Mouse (Mus musculus): Measurements from ENCODE around the gene Chrm3.

Chrm3 gene

DNA sequence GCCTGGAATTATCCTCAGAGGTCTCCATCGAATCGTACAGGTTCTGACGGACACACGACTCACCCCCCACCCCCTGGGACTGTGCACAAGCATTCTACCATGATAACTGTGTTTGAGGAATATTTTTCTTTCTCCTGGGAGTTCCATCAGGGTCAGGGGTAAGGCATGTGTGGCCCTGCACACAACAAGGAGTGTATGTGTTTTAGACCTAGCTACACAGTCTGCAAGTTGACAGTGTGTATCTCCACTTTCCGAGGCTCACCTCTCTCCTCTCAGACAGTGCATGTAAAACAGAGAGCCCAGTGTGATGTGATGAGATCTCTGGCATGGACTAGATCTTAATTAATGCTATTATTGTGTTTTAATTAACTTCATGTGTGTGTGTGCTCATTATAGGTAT lies 472.4 kb downstream of the Chrm3 start:
- no peak for DNase-seq

DNA sequence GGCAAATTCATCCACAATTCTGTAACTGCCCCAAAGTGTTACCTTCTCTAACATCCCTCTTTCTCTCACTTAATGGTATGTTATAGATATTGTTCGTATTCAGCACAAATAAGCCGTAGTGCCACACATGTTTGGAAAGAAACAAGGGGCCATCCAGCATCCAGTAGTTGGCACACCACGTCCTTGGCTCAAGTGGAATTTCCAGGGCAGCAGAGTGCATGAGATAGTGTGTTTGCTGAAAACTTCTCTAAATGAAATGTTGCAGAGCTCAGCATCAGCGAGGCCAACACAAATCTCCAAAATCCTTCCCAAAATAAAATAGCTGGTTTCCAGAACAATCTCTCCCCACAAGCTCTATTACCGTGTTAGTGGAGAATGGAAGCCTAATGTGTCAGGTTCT lies 473.4 kb downstream of the Chrm3 start:
- no peak for DNase-seq

DNA sequence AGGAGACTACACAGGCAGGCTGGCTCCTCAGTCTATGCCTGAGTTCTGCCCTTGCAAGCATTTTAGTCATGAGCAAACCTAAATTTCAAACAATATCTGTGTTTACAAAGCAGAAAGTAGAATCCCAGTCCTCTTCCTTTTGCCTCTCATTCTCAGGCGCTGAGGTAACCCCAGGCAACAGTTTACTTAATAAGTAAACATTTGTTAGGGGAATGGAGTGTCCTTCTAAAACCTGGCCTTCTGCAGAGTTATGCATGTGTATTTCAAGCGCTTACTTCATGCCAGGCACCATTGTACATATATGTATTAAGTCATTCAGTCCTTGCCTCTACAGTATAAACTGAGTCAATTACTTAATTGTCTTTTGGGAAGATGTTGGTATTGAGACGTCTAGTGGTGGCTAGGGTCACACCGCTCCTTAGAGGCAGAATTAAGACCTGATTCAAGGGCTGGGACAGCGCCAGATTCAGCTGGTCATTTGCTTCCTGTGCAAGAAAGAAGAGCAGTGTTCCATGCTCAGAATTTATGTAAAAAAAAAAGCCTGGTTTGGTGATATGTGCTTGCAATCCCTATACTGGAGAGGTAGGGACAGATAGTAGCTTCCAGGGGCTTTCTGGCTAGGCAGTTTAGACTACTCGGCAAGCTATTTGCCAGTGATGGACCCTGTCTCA lies 474.0 kb downstream of the Chrm3 start:
- DNase-seq: no peak

DNA sequence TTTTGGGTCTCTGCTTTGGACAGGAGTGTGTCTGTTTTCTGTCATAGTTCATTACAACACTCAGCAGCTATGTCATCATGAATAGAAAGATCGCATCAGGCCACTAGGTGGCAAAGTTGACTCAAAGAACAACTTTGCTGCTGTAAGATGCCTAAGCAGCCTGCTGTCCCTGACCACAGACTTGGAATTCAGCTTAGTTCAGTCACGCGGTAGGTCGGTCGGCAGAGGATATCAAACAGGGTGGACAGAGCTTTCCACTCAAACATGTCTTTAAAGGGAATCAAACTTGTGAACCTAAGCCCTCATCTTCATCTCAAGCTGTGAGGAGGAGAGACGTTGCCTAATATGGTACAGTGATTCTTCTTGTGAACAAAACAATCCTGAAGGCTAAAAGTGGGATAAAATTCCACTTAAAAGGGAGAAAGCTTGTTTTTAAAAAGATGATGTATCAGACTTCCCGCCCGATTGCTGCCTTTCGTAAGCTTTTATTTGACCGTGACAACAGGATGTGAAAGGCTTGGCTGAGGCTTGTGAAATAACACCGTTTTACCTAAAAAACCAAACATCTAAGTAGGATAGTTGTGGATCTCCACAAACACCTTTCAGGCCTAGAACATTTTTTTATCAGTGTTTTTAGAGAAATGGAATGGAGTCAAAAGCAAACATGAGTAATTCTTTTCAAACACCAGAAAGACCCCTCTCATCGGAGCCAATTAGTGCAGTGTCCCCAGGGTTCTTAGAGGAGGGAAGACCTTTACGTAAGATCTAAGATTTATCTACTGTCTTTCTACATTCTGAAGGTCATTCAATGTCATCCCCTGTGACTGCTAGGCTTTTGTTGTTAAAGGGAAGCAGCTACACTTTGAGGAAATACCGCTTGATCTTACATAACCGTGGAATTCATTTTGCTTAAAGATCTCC lies 478.0 kb downstream of the Chrm3 start:
- peak; percentile 58 to 61 for DNase-seq

DNA sequence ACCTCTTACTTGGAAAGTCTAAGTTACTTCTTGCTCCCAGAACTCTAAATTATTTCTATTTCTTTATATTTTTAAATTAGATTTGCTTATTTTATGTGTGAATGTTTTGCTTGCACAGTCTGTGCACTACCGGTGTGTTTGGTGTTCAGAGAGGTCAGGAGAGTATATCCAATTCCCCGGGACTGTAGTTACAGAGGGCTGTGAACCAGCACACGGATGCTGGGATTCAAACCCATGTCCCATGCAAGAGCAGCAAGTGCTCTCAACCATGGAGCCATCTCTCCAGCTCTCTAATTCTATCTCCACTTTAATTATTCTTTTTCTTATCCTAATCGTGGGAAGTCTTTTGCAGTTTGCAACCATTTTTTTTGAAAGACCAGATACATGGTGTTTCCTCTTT lies 478.7 kb downstream of the Chrm3 start:
- DNase-seq: no peak

DNA sequence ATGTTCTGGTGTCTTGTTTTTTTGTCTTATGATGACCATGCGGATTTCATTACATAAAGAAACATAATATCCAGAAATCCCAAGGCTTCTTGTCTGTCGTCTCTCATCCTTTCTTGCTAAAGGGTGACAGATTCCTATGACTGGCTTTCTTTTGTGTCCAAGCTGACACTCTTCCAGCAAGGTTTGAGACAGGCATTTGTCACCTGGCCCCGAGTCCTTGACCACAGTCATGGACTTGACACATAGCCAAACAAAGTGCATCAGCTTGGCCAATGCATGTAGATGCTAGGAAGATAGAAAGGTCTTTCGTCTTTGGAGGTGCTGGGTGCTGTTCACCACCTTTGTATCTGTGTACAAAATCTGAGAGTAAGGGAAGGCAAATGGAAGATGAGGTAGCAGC lies 480.2 kb downstream of the Chrm3 start:
- no peak for DNase-seq

DNA sequence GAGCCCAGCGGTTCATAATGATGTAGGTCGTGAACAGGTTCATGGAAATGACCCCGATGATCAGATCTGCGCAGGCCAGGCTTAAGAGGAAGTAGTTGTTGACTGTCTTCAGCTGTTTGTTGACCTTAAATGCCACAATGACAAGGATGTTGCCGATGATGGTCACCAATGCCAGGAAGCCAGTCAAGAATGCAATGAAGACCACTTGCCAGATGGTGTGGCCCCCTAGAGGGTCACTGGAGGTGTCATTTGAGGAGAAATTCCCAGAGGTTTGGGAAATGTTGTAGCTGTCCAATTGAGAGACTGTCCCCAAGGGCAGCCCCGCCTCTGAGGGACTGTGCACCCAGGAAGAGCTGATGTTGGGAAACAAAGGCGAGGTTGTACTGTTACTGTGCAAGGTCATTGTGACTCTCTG lies 482.0 kb downstream of the Chrm3 start:
- no peak for DNase-seq

DNA sequence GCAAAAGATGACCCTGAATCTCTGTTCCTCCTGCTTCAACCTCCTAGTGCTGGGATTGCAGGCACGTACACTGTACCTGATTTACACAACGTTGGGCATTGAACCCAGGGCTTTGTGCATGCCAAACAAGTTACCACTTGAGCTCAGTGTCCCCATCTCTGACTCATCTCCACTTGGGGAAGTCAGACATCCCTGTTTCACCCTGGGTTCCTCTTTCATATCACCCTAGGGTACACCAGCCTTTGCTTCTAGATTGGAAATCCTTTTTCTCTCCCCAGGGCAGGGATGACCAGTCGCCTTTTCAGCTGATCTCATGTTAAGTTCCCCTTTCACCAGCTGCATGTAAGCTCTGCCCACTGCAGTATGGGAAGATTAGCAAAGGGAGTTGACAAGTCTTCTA lies 487.3 kb downstream of the Chrm3 start:
- DNase-seq: peak; percentile 4

DNA sequence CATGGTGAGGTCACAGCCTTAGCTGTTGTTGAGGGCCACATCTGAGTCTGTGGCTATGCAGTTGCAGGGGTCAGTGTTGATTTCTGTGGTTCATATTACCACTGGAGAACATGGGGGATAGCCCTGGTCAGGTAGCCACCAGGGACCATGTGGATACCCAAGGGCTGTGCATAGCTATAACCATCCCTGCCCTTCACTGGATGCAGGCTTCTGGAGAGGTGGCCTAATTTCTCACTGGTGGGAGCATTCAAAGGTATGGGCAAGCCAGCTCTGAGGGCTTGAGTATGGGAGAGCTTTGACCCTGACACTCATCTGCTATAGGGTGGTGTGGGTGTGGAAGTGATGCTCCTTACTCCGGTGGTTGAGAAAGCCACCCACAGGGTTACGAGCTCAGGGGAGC lies 494.5 kb downstream of the Chrm3 start:
- no peak for DNase-seq

DNA sequence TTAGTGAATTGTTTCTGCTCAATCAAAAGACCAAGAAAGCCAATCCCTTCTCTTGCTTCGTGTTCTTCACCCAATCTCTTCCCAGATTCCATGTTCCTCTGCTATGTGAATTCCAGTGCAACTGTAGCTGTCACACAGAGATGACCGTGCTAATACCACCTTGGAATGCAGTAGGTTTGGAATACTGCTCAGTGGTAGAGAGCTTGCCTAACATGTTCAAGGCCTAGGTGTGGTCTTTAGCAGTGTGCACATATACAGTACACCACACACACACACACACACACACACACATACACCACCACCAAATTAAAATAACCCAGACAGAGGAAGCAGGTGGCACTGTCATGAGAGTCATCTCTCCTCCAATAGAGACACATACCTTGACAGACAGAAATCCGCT lies 513.1 kb downstream of the Chrm3 start:
- no peak for DNase-seq

DNA sequence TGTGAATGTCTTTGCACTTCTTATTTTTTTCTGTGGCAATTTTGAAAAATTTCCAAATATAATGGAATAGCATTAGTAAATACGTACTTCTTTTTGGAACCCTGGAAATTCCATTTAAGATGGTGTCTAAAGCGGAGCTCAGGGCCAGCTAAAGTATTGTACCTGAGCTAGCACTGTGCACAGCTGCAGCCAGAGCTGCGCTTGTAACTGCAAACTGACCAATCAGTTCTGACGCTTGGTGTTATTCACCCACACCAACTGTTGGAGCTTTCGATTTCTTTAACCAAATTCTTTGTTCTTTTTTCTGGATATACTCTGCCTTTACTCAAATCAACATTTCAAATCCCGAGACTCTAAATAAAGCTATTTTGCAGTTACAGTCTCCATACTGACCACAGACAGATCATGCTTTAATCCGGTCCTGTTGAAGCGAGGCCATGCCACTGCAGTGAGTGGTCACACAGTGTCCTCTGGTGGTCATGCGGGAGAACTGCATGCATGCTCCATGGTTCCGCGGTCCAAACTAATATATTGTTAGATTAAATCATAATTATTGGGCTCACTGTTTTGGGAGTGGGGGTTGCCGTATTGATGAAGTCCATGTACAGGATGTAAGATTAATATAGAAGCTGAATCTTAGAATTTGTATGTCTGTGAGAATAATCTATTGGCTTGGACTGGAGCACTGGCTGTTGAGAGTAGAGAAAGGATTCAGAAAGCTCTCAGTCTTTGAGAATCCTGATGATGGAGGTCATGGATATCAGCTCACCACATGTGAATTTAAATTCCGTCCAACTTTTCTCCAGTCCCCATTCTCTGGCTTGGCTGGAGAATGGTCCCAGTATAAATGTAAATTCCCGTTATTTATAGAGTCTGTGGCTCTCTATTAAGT lies 513.9 kb downstream of the Chrm3 start:
- peak; percentile 74 to 75 for DNase-seq

DNA sequence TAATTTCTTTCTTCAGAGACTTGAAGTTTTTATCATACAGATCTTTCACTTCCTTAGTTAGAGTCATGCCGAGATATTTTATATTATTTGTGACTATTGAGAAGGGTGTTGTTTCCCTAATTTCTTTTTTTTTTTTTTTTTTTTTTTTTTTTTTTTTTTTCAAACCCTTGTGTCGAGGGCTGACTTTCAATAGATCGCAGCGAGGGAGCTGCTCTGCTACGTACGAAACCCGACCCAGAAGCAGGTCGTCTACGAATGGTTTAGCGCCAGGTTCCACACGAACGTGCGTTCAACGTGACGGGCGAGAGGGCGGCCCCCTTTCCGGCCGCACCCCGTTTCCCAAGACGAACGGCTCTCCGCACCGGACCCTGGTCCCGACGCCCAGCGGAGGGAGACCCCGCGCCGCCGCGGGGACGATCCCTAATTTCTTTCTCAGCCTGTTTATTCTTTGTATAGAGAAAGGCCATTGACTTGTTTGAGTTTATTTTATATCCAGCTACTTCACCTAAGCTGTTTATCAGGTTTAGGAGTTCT lies 526.4 kb downstream of the Chrm3 start:
- peak; percentile 79 to 82 for DNase-seq

DNA sequence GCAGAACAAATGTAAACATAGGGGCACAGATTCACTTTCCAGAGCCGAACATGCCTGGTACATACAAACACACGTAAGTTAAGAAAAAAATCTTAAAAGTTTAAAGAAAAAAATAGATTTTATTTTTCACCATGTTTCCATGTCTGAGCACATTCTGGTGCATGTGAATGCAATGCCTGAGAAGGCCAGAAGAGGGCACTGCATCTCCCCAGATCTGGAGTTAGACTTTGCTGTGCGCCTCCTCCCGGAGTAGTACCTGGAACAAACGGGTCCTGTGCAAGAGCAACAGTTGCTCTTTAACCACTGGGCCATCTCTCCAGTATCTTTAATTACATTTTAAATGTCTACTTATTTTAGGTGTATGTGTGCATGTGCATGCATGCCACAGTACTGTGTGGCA lies 534.4 kb downstream of the Chrm3 start:
- DNase-seq: peak; percentile 70 to 71
